Mouse (Mus musculus): ENCODE measurements at regions not wholly inside any gene's neighbourhood (a gene's known extent, or its start where the extent isn't known, plus 50 kb on each side); places are given as distances from the start of the nearest gene placed in this dataset.
A peak's percentile ranks its signal among the peaks of the same experiment; 100 is the strongest.

GRCm38 (mm10) chr11:71388411-71388810 lies 157.9 kb upstream of the Nlrp1b start:
- Histone ChIP-seq H3K79me2 (ENCODE audit: control insufficient read depth, insufficient read depth, low read length, poor library complexity) (no peaks in the 10 kb centered on the region), H3K4me1 (ENCODE audit: control insufficient read depth in 1 of 2, insufficient read depth in 2 of 2, low read length in 2 of 2) (no peaks in the 10 kb centered on the region), H3K4me3 (ENCODE audit: control insufficient read depth in 1 of 2, insufficient read depth in 1 of 2, low read depth in 2 of 2, low read length in 2 of 2) (no peak overlapping the region), H3K9me3 (replicated peaks; ENCODE audit: insufficient read depth, low read length) (no peaks in the 10 kb centered on the region), H3K9ac (ENCODE audit: control insufficient read depth, low read depth, low read length, poor library complexity, severe bottlenecking) (no peak overlapping the region), H3K27me3 (ENCODE audit: control insufficient read depth in 1 of 2, insufficient read depth in 2 of 2, low read length in 2 of 2) (no peaks in the 10 kb centered on the region), H3K27ac (ENCODE audit: control insufficient read depth, low read depth, low read length) (no peak overlapping the region), H3K36me3 (ENCODE audit: control insufficient read depth in 1 of 2, insufficient read depth in 2 of 2, low read length in 2 of 2) (no peaks in the 10 kb centered on the region)
- DNase-seq (ENCODE audit: low read depth, low spot score) = no peak
- TF ChIP-seq USF2 (IDR thresholded peaks at IDR 0.05; ENCODE audit: borderline replicate concordance in 1 of 2, insufficient read depth in 1 of 2, low read depth in 1 of 2, low read length in 2 of 2) (no peak), JUND (IDR thresholded peaks at IDR 0.05; ENCODE audit: low read depth, low read length) (no peak), MEF2A (IDR thresholded peaks at IDR 0.05; ENCODE audit: extremely low read depth, insufficient replicate concordance, low read depth, low read length, poor library complexity, severe bottlenecking) (no peak), NELFE (IDR thresholded peaks at IDR 0.05; ENCODE audit: low read depth, low read length) (no peak), CHD1 (IDR thresholded peaks at IDR 0.05; ENCODE audit: low read depth, low read length) (no peak), TCF12 (IDR thresholded peaks at IDR 0.05; ENCODE audit: low read depth, low read length) (no peak), POLR2A (IDR thresholded peaks at IDR 0.05; ENCODE audit: control insufficient read depth in 1 of 2, insufficient read depth in 1 of 2, low read depth in 1 of 2, low read length in 2 of 2, poor library complexity in 1 of 2) (no peak), CHD2 (IDR thresholded peaks at IDR 0.05; ENCODE audit: low read length) (no peak), RCOR1 (IDR thresholded peaks at IDR 0.05; ENCODE audit: low read depth, low read length) (no peak), MAFK (IDR thresholded peaks at IDR 0.05; ENCODE audit: borderline replicate concordance, low read depth, low read length) (no peak), CTCF (IDR thresholded peaks at IDR 0.05 in 2 of 3, conservative IDR thresholded peaks at IDR 0.05 in 1 of 3; ENCODE audit: control insufficient read depth in 1 of 3, insufficient read depth in 1 of 3, low read depth in 2 of 3, low read length in 3 of 3, poor library complexity in 1 of 3, severe bottlenecking in 1 of 3) (no peak), UBTF (IDR thresholded peaks at IDR 0.05; ENCODE audit: borderline replicate concordance, insufficient read depth, low read depth, low read length) (no peak), GABPA (IDR thresholded peaks at IDR 0.05; ENCODE audit: low read depth, low read length) (no peak)

GRCm38 (mm10) chr11:71389659-71390058 lies 159.1 kb upstream of the Nlrp1b start:
- TF ChIP-seq POLR2AphosphoS5 (IDR thresholded peaks at IDR 0.05; ENCODE audit: borderline replicate concordance, low read depth, low read length) = no peak
- Histone ChIP-seq H3K9ac (ENCODE audit: control insufficient read depth, low read depth, low read length, poor library complexity, severe bottlenecking) (no peak overlapping the region), H3K27ac (ENCODE audit: control insufficient read depth, low read depth, low read length) (no peak overlapping the region), H3K9me3 (replicated peaks; ENCODE audit: insufficient read depth, low read length) (no peaks in the 10 kb centered on the region), H3K36me3 (ENCODE audit: control insufficient read depth in 1 of 2, insufficient read depth in 2 of 2, low read length in 2 of 2) (no peaks in the 10 kb centered on the region), H3K4me1 (ENCODE audit: control insufficient read depth in 1 of 2, insufficient read depth in 2 of 2, low read length in 2 of 2) (no peaks in the 10 kb centered on the region), H3K27me3 (ENCODE audit: control insufficient read depth in 1 of 2, insufficient read depth in 2 of 2, low read length in 2 of 2) (no peaks in the 10 kb centered on the region), H3K79me2 (ENCODE audit: control insufficient read depth, insufficient read depth, low read length, poor library complexity) (no peaks in the 10 kb centered on the region), H3K4me3 (ENCODE audit: control insufficient read depth in 1 of 2, insufficient read depth in 1 of 2, low read depth in 2 of 2, low read length in 2 of 2) (no peak overlapping the region)
- peak; percentile 4 for DNase-seq (ENCODE audit: low read depth, low spot score)

GRCm38 (mm10) chr11:71390151-71390550 lies 159.6 kb upstream of the Nlrp1b start:
- no peak for TF ChIP-seq ETS1 (IDR thresholded peaks at IDR 0.05; ENCODE audit: low read depth, low read length)
- TF ChIP-seq TCF12 (IDR thresholded peaks at IDR 0.05; ENCODE audit: low read depth, low read length) = no peak
- no peak for TF ChIP-seq CTCF (IDR thresholded peaks at IDR 0.05 in 2 of 3, conservative IDR thresholded peaks at IDR 0.05 in 1 of 3; ENCODE audit: control insufficient read depth in 1 of 3, insufficient read depth in 1 of 3, low read depth in 2 of 3, low read length in 3 of 3, poor library complexity in 1 of 3, severe bottlenecking in 1 of 3)
- no peak for TF ChIP-seq NELFE (IDR thresholded peaks at IDR 0.05; ENCODE audit: low read depth, low read length)
- no peak for DNase-seq (ENCODE audit: low read depth, low spot score)
- H3K27me3 ChIP-seq (ENCODE audit: control insufficient read depth in 1 of 2, insufficient read depth in 2 of 2, low read length in 2 of 2) = no peaks in the 10 kb centered on the region
- H3K4me3 ChIP-seq (ENCODE audit: control insufficient read depth in 1 of 2, insufficient read depth in 1 of 2, low read depth in 2 of 2, low read length in 2 of 2) = no peak overlapping the region
- H3K79me2 ChIP-seq (ENCODE audit: control insufficient read depth, insufficient read depth, low read length, poor library complexity) = no peaks in the 10 kb centered on the region
- no peak overlapping the region for H3K27ac ChIP-seq (ENCODE audit: control insufficient read depth, low read depth, low read length)
- no peaks in the 10 kb centered on the region for H3K9me3 ChIP-seq (replicated peaks; ENCODE audit: insufficient read depth, low read length)
- H3K4me1 ChIP-seq (ENCODE audit: control insufficient read depth in 1 of 2, insufficient read depth in 2 of 2, low read length in 2 of 2) = no peaks in the 10 kb centered on the region
- no peak overlapping the region for H3K9ac ChIP-seq (ENCODE audit: control insufficient read depth, low read depth, low read length, poor library complexity, severe bottlenecking)
- no peaks in the 10 kb centered on the region for H3K36me3 ChIP-seq (ENCODE audit: control insufficient read depth in 1 of 2, insufficient read depth in 2 of 2, low read length in 2 of 2)
